Mouse (Mus musculus) heart, embryonic 12.5 days (tissue): ENCODE measurements around the gene Rfc5. TPM values are rescaled to one million over a fixed set of nuclear protein-coding genes. Genes with fewer than 3 reads are reported as not detected.

Experiments
- ATAC-seq: fragments of 200-750 bp; cut with Nextera tagmentation; 2 replicates; pipeline ENCODE4 v1.8.0; 2017; ENCODE audit warnings: moderate TSS enrichment, moderate library complexity; ENCODE audit not compliant: insufficient number of reproducible peaks, low FRiP score
- H3K27ac ChIP-seq: fragments of 300-500 bp; sonication (generic); 2 replicates; pipeline ENCODE4 v1.5.1; 2016; ENCODE audit warnings: mild to moderate bottlenecking, moderate library complexity; ENCODE audit not compliant: poor library complexity, severe bottlenecking
- H3K27me3 ChIP-seq: fragments of 300-500 bp; sonication (generic); replicated peaks from 2 replicates; pipeline ENCODE4 v1.6.1; 2016; ENCODE audit warnings: mild to moderate bottlenecking, moderate library complexity
- H3K36me3 ChIP-seq: fragments of 300-500 bp; sonication (generic); 2 replicates; pipeline ENCODE4 v1.6.1; 2016; ENCODE audit warnings: mild to moderate bottlenecking, moderate library complexity
- H3K4me1 ChIP-seq: fragments of 300-500 bp; sonication (generic); replicated peaks from 2 replicates; pipeline ENCODE4 v1.6.1; 2016; ENCODE audit warnings: mild to moderate bottlenecking
- H3K4me2 ChIP-seq: fragments of 300-500 bp; sonication (generic); 2 replicates; pipeline ENCODE4 v1.6.1; 2016; ENCODE audit warnings: mild to moderate bottlenecking, moderate library complexity
- H3K4me3 ChIP-seq: fragments of 300-500 bp; sonication (generic); 2 replicates; pipeline ENCODE4 v1.5.1; 2016; ENCODE audit warnings: mild to moderate bottlenecking
- H3K9ac ChIP-seq: fragments of 300-500 bp; sonication (generic); 2 replicates; pipeline ENCODE4 v1.6.1; 2016; ENCODE audit warnings: mild to moderate bottlenecking, moderate library complexity
- H3K9me3 ChIP-seq: fragments of 300-500 bp; sonication (generic); replicated peaks from 2 replicates; pipeline ENCODE4 v1.6.1; 2016; ENCODE audit warnings: mild to moderate bottlenecking, moderate library complexity
- WGBS: fragments of 180-500 bp; shearing (Covaris S2); methylation state at CpG from one replicate; pipeline ENCODE4 v1.1.7; 2016; 5-methylcytosine and 5-hydroxymethylcytosine counted together
- polyA plus RNA-seq: library from polyadenylated mRNA; unstranded; fragments of >200 nt; fragmentation: Nextera tagmentation; extraction: Ambion mirVana; gene quantifications from 2 replicates; pipeline ENCODE4 v1.2.1, GENCODE M21; 2016

Gene Rfc5
- polyA plus RNA-seq, 1 experiment from 2014 or later = 63.0 TPM

- Histone ChIP-seq H3K9ac (no peak overlapping the region), H3K4me2 (no peak overlapping the region), H3K36me3 (peaks cover 98% of the 10 kb centered on the region), H3K27me3 (no peaks in the 10 kb centered on the region), H3K4me1 (no peaks in the 10 kb centered on the region), H3K4me3 (no peak overlapping the region), H3K9me3 (no peaks in the 10 kb centered on the region), H3K27ac (no peak overlapping the region)
- ATAC-seq = no peak
- 87% methylated on average over 7 of the region's 7 CpGs for WGBS
Measured at GRCm38 (mm10) chr5:117374372-117375049, 14.3 kb downstream of the Rfc5 start.

DNA sequence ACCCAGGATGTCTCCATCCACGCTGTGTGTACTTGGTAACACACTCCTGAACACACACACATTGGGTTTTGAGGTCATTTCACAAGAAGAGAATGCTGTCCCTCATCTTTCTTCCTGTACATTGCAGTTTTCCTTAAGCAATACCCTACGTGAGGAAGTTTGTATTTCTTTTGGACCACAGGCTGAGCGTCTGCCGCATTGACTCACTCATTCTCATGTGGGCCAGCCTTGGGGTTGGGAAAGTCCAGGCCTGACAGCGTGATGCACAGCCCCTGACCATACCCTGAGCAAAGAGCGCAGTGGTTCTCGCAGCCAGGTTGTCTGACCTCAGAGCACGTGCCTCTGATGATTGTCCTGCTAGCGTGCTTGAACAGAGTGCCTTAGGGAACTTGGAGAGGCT, 15.4 kb downstream of the Rfc5 start:
- no peaks in the 10 kb centered on the region for H3K4me1 ChIP-seq
- no peaks in the 10 kb centered on the region for H3K27me3 ChIP-seq
- H3K9ac ChIP-seq = no peak overlapping the region
- H3K9me3 ChIP-seq = no peaks in the 10 kb centered on the region
- WGBS = 90% methylated on average over 9 of the region's 9 CpGs
- no peak overlapping the region for H3K4me3 ChIP-seq
- ATAC-seq = no peak
- peaks cover 98% of the 10 kb centered on the region for H3K36me3 ChIP-seq
- H3K4me2 ChIP-seq = no peak overlapping the region
- H3K27ac ChIP-seq = no peak overlapping the region

DNA sequence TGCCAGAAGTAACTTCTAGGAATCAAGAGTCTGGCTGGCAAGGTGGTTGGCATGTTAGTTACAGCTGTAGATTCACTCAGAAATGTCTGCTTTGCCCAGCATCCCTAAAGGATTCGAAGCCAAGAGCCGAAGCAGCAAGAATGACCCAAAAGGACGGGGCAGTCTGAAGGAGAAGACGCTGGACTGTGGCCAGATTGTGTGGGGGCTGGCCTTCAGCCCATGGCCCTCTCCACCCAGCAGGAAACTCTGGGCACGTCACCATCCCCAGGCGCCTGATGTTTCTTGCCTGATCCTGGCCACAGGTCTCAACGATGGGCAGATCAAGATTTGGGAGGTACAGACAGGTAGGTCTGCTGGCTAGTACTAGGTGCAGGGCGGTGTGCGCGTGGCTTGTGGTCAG, 18.3 kb downstream of the Rfc5 start:
- H3K27me3 ChIP-seq = no peaks in the 10 kb centered on the region
- H3K9me3 ChIP-seq = no peaks in the 10 kb centered on the region
- no peak overlapping the region for H3K4me2 ChIP-seq
- H3K4me1 ChIP-seq = no peaks in the 10 kb centered on the region; the same call in 1 of the 2 replicates
- H3K36me3 ChIP-seq = peaks cover 99% of the 10 kb centered on the region
- ATAC-seq = no peak
- H3K4me3 ChIP-seq = no peak overlapping the region
- H3K9ac ChIP-seq = no peak overlapping the region
- H3K27ac ChIP-seq = no peak overlapping the region
- 85% methylated on average over 10 of the region's 10 CpGs for WGBS

DNA sequence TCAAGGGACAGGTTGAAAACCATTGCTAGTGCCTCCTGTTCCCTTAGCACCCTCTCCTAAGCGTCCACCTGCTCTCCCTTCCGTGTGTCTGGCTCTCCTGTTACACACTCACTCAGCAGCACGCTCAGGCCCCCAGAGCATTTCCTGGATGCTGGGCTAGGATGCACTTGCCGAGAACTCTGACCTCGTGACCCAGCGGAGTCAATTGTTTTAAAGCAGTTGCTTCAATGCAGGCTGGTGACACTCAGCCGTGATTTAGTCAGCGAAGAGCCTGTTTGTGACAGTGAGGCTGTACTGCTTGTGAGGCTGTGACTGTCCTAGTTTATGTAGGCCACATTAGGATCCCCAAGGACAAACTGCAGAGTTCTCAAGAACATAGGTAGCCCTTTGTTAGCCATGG, 21.6 kb downstream of the Rfc5 start:
- Histone ChIP-seq H3K9me3 (no peaks in the 10 kb centered on the region), H3K4me1 (peaks cover 24% of the 10 kb centered on the region), H3K4me3 (no peak overlapping the region), H3K4me2 (no peak overlapping the region), H3K9ac (no peak overlapping the region), H3K27me3 (no peaks in the 10 kb centered on the region), H3K27ac (no peak overlapping the region), H3K36me3 (peaks cover 87% of the 10 kb centered on the region)
- ATAC-seq = no peak
- WGBS = 58% methylated on average over 8 of the region's 8 CpGs

DNA sequence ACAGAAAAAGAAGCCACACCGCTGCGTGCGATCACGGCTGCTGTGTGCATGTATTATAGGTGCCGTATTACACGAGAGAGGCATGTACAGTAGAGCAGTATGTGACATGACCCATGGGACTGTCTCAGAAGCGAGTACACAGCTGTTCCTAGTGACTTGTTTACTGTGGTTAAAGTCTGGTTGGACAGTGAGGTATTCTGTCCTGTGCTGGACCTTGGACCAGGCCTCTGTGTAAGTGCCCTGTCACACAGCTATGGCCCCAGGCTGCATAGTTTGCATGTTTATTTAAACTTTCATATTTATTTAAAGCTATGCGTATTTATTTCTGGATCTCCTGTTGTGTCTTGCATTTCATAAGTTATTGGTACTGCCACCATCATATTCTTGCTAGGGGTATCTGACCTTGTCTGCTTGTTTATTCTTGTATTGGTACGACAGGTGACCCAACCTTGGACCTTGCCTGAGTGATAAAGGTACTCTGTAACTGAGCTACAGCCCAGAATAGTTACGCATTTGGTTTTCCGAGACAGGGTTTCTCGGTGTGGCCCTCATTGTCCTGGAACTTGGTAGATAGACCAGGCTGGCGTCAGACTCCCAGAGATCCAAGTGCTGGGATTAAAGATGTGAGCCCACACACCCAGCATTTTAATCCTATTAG, 22.8 kb downstream of the Rfc5 start:
- WGBS = 88% methylated on average over 13 of the region's 13 CpGs
- no peaks in the 10 kb centered on the region for H3K27me3 ChIP-seq
- no peak for ATAC-seq
- H3K4me2 ChIP-seq = no peak overlapping the region
- H3K27ac ChIP-seq = no peak overlapping the region
- H3K36me3 ChIP-seq = peaks cover 75% of the 10 kb centered on the region
- H3K9ac ChIP-seq = no peak overlapping the region
- peaks cover 35% of the 10 kb centered on the region for H3K4me1 ChIP-seq
- H3K4me3 ChIP-seq = no peak overlapping the region
- H3K9me3 ChIP-seq = no peaks in the 10 kb centered on the region

DNA sequence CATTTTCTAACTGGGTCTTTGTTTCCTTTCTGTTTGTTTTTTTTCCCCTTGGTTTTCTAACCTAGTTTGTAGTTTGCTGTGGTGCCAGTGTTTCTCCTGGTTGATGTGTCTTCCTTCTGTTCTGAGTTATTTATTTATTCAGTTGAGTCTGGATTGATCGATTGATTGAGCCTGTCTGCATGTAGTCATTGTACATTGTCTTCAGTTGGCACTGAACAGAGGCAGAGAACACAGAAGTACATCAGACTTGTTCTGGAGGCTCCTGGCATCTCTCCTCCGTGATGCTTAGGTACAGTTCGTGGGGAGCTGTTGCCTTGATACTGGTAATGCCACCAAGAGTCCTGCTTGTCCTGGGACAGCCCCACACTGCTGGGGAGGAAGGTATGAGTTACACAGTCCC, 24.0 kb downstream of the Rfc5 start:
- WGBS = 74% methylated on average over 3 of the region's 3 CpGs
- no peak for ATAC-seq
- Histone ChIP-seq H3K4me1 (peaks cover 47% of the 10 kb centered on the region), H3K27ac (no peak overlapping the region), H3K4me3 (no peak overlapping the region), H3K9me3 (no peaks in the 10 kb centered on the region), H3K36me3 (peaks cover 63% of the 10 kb centered on the region), H3K9ac (no peak overlapping the region), H3K27me3 (no peaks in the 10 kb centered on the region), H3K4me2 (no peak overlapping the region)

DNA sequence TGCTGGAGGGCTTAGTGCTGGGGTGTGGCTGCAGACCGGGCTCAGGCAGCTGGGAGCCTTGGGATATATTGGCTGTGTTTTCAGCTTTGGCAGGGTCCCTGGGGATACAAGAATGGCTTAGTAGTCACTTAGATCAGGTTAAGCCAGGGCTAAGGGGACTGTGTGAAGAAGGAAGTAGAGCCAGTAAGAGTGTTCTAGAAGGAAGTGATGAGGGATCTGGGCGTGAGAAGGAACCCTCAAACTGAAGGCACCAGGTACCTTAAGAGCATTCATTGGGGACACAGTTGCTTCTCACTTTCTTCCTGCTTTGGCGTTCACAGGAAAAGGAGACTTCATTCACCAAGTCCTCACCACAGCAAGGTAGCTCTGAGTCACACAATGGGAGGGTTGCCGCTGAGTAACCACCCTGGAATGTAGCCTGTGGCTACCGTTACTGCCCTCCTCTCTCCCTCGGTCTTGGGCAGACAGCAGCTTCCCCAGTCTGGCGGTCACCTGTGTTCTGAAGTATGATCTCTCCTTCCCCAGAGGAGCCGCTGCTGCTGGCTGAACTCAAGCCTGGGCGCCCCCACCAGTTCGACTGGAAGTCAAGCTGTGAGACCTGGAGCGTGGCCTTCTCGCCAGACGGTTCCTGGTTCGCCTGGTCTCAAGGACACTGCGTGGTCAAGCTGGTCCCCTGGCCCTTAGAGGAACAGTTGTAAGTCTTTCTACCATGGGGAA, 25.6 kb downstream of the Rfc5 start:
- peak overlapping the region; percentile 53; the same call in 1 of the 2 replicates for H3K27ac ChIP-seq
- H3K4me3 ChIP-seq = no peak overlapping the region
- H3K27me3 ChIP-seq = no peaks in the 10 kb centered on the region
- peaks cover 47% of the 10 kb centered on the region for H3K36me3 ChIP-seq
- H3K9me3 ChIP-seq = no peaks in the 10 kb centered on the region
- H3K4me2 ChIP-seq = peak overlapping the region; percentile 32
- peaks cover 61% of the 10 kb centered on the region for H3K4me1 ChIP-seq
- ATAC-seq = no peak
- H3K9ac ChIP-seq = peak overlapping the region; percentile 29; the same call in 1 of the 2 replicates
- WGBS = 38% methylated on average over 15 of the region's 15 CpGs

- Histone ChIP-seq H3K4me1 (peaks cover 62% of the 10 kb centered on the region), H3K36me3 (peaks cover 31% of the 10 kb centered on the region), H3K9me3 (no peaks in the 10 kb centered on the region), H3K27me3 (no peaks in the 10 kb centered on the region), H3K4me2 (no peak overlapping the region; the same call in 1 of the 2 replicates), H3K4me3 (no peak overlapping the region), H3K9ac (no peak overlapping the region), H3K27ac (no peak overlapping the region)
- WGBS = 83% methylated on average over 4 of the region's 4 CpGs
- no peak for ATAC-seq
Measured at GRCm38 (mm10) chr5:117361590-117361989, 27.3 kb downstream of the Rfc5 start.

- peak overlapping the region; percentile 19; the same call in 1 of the 2 replicates for H3K9ac ChIP-seq
- no peak for ATAC-seq
- no peaks in the 10 kb centered on the region for H3K9me3 ChIP-seq
- H3K4me2 ChIP-seq = peak overlapping the region; percentile 50
- H3K27me3 ChIP-seq = no peaks in the 10 kb centered on the region
- peaks cover 24% of the 10 kb centered on the region for H3K36me3 ChIP-seq
- WGBS = 17% methylated on average over 13 of the region's 13 CpGs
- H3K4me1 ChIP-seq = peaks cover 69% of the 10 kb centered on the region
- peak overlapping the region; percentile 85 for H3K27ac ChIP-seq
- H3K4me3 ChIP-seq = no peak overlapping the region
Measured at GRCm38 (mm10) chr5:117360631-117361541, 28.0 kb downstream of the Rfc5 start.

- Histone ChIP-seq H3K4me3 (peak overlapping the region; percentile 1; the same call in 1 of the 2 replicates), H3K36me3 (peaks cover 19% of the 10 kb centered on the region), H3K9ac (0 out of 2 replicates have a peak overlapping the region, but pooled peaks have one; percentile 14), H3K4me2 (peak overlapping the region; percentile 50), H3K9me3 (no peaks in the 10 kb centered on the region), H3K27ac (peak overlapping the region; percentile 85), H3K4me1 (peaks cover 76% of the 10 kb centered on the region), H3K27me3 (no peaks in the 10 kb centered on the region)
- 43% methylated on average over 13 of the region's 13 CpGs for WGBS
- no peak for ATAC-seq
Measured at GRCm38 (mm10) chr5:117360228-117360515, 28.7 kb downstream of the Rfc5 start.
